Mouse (Mus musculus): ENCODE measurements at regions not wholly inside any gene's neighbourhood (a gene's known extent, or its start where the extent isn't known, plus 50 kb on each side); places are given as distances from the start of the nearest gene placed in this dataset.
A peak's percentile ranks its signal among the peaks of the same experiment; 100 is the strongest.
"Not testable (repeated sequence)": the region's sequence is repeated elsewhere in the genome, so short reads cannot be mapped to it uniquely, and the experiment has no call there.

DNA sequence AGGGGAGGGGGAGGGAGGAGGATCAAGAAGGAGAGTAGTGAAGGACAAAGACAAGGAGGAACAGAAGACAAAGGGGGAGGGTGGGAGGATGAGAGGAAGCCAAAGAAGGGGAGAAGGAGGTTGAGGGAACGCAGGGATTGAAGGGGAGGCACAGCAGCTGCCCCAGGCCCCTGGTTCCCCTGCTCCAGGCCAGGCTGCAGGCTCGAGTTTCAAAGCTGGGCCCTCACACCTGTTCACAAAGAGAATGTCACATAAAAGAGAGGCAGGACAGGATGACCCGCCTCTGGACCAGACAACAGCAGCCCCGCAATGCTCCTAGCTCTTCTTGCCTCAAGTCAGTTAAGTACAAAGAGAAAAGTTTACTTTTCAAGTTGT, 128.3 kb downstream of the Dll1 start:
- DNase-seq = no peak
- intact Hi-C loops (cut with DNase I) = no loop called here

DNA sequence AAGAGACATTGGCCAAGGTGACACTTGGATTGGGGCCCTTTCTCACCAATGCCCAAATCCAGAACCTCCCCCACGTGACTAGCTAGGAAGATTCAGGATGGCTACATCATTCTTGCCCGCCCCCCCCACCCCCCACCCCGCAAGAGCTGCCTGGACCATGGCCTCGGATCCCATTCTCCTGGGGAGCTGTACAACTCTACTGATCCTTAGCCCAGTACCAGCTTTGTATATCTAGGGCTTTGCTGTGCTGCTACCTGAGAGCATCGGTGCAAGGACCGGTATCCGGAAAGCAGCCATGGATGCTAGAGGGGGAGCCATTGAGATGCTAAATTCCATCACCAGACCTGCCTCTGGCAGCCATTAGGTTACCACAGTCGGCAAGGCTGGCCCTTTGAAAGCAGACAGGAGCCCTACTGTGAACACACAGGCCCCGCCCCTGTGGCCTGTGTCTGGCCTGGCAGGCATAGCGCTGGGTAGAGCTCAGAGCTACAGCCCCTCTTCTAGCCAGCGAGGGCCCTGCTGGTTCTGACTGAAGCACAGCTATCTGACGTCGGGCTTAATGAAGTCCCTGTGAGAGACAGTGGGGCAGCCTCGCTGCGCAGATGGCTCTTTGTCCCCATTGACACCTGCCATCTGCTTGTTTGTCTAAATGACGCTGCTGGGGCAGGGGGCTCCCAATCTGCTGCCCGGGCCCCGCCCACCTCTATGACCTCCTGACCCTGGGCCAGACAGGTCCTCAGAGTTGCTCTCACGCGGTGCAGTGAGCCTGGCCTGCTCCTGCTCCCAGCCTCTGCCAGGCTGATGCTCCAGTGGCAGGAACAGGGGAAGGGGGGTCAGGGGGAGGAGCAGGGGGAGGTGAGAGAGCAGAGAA, 128.9 kb downstream of the Dll1 start:
- DNase-seq = no peak
- intact Hi-C loops (cut with DNase I) = no loop called here

DNA sequence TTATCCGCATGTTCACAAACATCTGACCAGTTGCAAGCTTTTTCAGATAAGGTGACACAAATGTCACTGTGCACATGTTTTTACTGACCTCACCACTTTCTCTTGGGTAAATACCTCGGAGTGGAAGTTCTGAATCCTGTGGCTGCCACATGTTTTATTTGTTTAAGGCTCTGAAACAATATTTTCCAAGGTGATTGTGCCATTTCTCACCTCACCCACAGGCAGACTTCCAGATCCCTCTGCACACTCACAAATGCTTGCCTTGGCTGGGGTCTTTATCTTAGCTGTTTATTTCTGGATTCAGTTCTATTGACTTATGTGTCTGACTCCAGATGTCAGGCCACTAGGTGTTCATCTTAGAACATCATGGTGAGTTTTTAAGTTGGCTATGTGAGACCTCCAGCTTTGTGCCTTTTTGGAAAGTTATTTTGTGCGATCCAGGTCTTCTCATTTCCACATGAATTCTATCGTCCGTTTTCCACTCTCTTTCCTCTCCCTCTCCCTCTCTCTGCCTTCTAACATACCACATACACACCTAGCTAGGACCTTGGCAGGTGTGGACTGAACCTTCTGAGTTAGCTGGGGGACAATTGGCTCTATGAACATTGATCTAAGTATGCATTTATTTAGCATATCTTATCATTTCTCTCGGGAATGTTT, 133.6 kb downstream of the Dll1 start:
- no peak for DNase-seq
- intact Hi-C loops (cut with DNase I) = no loop called here

DNA sequence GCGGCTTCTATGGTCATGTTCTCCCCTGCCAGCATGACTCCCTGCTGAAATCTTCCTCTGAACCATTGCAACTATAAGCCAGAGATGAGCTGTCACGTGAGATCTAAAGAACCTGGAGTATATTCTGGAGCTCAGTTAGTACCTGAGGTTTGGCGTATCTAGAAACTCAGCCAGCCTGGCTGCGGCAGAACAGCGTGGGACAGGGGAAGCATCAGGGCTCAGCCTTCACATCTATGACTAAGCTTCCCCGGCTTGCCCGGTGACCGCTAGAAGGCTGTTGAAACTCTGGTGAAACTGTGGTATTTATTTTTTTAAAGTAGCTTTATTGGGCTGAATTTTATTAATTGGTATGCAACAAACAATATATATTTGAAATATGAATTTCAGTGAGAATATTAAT, 134.3 kb downstream of the Dll1 start:
- intact Hi-C loops (cut with DNase I) = no loop called here
- DNase-seq = no peak

DNA sequence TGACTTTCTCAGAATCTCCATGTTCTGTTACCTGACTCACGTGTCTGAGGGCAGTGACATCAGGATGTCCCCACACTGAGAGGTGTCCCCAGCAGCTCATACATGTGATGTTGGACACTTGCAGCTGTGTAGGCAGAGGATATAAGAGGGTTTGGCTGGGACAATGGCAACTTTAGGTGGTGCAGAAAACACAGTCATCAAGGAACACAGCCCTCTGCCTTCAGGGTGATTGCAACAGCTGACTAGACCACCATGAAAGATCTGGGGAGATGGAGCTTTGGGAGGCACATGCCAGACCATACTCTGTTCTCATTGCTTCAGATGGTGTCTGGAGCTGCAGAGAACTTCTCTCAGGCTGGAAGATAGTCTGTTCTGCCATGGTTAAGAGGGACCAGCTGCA, 135.2 kb downstream of the Dll1 start:
- DNase-seq = no peak
- intact Hi-C loops (cut with DNase I) = no loop called here

DNA sequence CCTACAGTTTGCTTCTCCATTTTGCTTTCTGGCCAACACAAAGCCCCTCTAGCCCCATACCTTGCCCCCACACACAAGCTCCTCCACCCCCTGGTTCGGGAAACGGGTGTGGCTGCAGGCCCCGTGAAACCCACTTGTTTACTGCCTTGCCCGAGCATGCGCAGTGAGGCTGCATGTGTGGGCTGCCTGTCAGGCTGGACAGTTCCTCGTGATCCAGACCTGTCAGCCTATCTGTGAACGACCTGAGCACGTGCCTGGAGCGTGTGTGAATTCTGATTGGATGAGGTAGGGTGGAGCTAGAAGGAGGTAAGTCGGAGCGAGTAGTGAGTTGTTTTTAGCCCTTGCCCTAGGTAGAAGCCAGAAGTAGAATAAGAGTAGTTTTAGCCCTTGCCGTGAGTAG, 136.0 kb downstream of the Dll1 start:
- intact Hi-C loops (cut with DNase I); DNase-seq: not testable (repeated sequence)

DNA sequence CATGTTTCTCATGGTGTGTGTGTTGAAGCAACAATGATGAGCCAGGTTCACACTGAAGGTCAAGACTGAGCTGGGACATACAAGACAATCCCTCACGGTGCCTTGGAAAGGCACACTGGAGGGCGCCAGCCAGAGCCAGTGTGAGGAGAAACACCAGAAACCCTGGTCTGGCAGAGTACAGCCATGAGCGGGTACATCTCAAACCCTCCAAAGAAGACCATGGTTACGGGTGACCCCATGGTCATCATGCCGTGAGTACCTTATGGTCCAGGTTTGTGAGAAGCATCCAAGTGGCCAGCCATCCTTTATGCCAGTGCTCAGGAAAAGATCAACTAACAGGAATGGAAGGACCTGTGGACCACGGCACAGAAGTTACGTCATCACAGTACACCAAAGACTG, 136.7 kb downstream of the Dll1 start:
- intact Hi-C loops (cut with DNase I) = no loop called here
- DNase-seq = no peak

DNA sequence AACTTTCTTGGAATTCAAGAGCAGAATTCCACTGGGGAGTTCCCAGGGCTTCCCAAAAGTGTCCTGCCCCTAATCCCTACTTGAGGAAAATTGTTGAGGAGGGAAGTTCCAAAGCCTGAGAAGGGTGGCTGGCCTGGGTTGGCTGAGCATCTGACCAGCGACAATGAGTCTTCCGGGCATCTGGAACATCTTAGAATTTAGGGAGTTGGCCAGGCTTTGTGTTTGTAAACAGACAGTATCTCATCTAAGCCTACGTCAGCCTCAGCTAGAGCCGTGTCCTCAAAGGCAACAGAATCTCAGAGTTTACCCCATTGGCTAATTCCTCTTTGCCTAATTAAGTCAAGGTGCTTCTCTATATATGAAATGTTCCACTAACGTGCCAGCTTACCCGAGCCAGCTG, 141.6 kb downstream of the Dll1 start:
- DNase-seq = no peak
- intact Hi-C loops (cut with DNase I) = no loop called here

DNA sequence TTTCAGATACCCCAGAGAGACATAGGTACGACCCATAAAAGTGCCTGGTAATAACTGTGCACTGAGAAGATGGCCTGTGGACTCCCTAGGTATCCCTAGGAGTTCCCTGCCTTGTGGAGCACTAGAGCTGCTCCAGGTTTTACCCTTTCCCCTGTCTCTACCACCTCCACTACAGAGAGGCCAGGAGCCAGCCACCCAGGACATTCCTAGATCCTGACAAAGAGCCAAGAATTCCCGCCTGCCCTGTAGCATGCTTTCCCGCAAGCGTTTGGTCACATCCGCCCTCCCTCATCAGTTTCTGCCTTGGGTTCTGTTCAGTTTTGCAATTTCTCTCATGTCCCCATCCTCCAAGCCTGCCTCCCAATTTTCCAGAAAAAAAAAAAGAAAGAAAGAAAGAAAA, 145.5 kb downstream of the Dll1 start:
- intact Hi-C loops (cut with DNase I) = no loop called here
- peak in 1 of 2 experiments; percentile 29 for DNase-seq

DNA sequence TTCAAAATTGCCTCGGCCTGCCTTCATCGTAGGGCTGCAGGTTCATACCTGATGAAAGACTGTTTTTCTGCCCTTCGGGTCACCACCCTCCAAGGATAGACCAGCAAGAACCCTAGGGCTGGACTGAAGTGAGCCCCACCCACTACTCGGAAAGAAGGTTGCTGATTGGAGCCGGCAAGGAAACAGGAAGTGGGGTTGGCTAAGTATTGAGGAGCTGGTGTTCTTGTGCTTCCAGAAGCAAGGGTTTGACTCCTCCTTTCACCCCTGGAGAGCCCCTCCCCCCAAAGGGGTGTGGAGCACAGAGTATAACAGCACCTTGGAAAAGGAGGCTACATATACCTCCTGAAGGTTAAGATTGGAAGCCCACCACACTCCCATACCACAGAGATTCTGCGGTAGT, 147.5 kb downstream of the Dll1 start:
- DNase-seq = no peak
- intact Hi-C loops (cut with DNase I) = no loop called here

DNA sequence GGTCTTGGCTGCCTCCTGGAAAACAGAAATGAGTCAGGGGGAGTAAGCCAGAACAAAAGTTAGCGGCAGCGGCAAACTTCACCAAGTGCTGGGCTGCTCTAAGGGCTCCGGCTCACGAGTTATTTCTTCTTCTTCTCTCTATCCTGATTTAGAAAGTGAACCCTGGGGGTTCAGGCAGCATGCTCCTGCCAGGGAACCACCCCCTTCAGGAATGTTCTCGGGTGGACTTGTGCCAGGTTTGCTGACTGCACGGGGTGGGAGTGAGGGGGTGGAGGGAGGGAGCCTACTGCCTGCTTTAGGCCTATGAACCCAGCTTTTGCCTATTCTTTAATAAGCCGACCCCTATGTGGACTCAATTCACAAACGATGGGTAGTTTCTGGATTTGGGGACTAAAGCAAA, 148.6 kb downstream of the Dll1 start:
- intact Hi-C loops (cut with DNase I) = no loop called here
- no peak for DNase-seq

DNA sequence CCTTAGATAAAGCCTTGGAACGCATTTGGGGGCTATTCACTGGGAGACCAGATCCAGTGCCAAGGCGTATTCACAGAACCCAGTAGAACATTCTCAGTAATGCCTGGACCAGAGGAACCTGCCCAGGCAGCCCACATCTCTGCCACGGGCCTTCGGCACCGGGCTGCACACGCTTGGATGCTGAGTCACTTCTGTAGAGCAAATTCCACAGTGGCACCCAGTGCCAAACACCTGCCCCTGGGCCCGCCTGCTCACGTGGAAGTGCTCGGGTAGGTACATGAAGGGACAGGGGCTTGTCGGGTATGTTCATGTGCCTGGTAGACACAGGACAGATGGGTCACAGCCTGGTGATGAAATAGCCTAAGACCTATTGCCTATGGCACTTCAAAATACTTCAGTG, 152.8 kb downstream of the Dll1 start:
- no peak for DNase-seq
- intact Hi-C loops (cut with DNase I) = no loop called here

DNA sequence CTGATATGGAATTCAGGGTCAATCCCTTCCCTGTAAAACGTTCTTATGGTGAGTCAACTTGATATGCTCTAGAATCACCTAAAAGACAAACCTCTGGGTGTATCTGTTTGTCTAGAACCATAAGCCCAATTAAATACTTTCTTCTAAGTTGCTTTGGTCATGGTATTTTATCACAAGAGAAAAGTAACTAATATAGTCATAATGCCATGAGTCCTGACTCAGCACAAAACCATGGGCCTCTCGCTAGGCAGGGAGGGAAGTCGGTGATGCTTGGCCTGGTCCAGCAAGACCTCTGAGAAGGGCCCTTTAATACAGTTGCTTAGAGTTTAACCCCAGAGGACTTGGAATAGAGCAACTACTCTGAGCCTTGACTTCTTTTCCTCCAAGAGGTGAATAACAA, 153.7 kb downstream of the Dll1 start:
- intact Hi-C loops (cut with DNase I) = no loop called here
- no peak for DNase-seq

DNA sequence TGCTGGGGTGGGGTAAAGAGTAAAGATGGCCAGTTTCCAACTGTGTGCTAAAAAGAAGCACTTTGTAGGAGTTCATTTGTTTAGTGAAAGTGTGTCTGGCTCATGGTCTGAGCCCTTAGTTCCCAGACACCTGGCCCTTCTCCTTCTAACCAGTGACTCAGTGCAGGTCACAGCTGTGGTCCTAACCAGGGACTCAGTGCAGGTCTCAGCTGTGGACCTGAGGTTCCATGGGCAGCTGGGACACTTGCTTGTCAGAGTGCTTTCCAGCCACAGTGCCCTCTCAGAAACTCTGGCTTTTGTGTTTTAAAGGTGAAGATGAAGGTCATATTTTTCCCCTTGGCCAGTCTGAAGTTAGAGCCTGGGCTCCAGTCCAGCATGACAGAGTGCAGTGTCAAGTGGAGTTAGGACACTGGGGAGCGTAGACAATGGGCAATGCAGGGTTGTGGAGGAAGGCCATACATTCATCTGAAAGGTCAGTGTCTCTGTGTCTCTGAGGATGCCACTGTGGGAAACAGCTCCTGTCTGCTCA, 162.5 kb downstream of the Dll1 start:
- DNase-seq = no peak
- intact Hi-C loops (cut with DNase I) = no loop called here

DNA sequence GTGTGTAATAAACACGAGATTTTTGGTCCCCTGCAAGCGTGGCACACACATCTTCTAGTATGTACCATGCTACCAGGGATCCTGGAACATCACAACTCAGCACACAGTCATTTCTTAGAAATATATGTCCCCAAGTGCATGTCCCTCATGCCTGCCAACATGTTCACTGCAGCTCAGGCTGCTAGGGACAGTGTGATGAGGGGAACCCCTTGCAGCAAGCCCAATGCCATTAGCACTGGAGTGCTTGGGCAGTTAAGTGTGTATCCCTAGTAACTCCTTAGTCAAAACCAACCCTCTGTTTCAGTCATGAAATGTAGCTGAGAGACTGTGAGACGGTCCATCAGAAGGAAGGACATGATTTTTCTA, 167.5 kb upstream of the Gm3448 start:
- intact Hi-C loops (cut with DNase I) = no loop called here

DNA sequence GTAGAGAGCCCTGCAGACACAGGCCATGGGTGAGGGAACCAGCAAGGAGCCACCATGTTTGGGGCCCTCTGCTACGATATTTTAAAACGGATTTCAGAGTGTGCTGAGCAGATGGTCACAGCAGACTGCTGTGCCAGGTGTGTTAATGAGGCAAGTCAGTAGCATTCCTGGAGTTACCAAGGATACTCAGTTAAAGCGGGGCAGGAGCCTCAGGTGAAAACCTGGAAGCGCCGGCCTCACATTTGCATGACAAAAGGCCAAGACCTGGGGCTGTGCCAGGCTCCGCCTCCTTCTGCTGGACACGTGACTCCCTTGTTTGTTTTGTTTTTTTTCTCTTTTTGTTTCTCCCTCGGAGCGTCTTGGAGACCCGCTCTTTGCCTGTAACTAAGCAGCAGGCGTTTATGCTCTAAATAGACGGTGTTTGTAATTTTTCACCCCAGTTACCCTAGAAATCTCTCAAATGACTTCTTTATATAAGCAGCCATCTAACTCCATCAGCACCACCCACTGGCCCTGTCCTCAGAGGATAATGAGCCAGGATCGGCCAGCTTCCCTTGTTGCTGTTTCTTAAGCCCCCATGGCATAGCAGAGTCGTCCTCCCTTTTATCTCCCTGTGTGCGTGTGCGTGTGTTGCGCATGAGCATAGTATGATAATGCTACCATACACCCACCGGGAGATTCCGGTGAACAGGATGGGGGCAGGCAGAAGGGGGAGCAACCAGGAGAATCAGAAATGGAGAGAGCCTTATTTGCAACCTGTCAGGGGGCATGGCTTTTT, 166.9 kb upstream of the Gm3448 start:
- intact Hi-C loops (cut with DNase I) = no loop called here
- DNase-seq = peak; percentile 18 to 46

More for the DNA sequence above, 167.5 kb upstream of the Gm3448 start:
- no peak for DNase-seq

DNA sequence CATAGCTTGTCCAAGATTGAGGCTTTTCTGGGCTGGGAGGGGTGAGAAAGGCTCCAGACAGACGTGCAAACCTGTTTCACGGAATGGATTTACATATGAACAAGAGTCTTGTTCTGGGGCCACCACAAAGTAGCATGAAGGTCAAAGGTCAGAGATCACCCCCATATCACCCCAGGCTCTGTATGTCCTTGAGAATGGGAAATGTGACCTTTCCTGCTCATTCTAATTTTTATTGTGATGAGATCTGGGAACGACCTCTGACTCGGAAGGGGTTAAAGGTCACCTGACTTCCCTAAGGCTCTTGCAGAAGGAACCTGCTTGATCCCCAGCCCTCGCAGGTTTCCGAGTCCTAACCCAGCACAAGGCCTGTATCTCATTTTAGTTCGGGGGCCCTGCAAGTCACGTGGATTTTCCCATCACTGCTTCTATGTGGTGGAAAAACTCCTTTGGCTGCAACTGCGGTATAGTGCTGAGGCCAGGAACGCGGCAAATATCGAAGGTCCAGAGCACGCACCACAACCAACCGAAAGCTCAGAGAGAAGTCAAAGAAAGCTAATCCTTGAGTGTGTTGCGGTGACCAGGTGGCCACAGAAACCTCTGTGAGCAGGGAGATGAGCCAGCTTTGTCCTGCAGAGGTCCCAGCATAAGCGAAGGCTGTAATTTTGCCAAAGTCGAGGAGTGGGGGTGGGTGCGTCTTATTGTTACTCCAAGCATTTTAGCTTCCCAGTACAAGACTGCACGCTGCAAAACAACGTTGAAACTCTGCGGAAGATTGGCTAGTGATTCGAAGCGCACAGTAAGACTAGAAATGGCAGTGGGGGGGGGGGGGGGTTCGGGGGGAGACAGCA, 166.1 kb upstream of the Gm3448 start:
- DNase-seq = no peak
- intact Hi-C loops (cut with DNase I) = no loop called here

DNA sequence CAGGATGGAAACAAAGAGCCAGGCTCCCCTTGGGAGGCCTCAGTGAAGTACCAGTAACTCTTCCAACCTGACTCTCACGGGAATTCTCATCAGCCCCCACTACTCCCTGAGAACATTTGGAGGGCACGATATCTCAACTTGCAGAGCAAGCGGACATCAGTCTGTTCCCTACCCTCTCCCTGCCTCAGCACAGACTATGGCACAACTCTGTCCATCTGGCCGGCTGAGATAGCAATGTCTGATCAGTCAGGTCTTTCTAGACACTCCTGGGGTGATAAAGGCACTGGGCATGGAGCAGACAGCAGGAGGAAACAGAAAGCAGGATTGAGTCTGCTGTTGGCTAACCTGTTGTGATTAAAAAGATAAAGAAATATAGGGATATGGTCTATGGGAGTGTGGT, 164.5 kb upstream of the Gm3448 start:
- DNase-seq = no peak
- intact Hi-C loops (cut with DNase I) = no loop called here

DNA sequence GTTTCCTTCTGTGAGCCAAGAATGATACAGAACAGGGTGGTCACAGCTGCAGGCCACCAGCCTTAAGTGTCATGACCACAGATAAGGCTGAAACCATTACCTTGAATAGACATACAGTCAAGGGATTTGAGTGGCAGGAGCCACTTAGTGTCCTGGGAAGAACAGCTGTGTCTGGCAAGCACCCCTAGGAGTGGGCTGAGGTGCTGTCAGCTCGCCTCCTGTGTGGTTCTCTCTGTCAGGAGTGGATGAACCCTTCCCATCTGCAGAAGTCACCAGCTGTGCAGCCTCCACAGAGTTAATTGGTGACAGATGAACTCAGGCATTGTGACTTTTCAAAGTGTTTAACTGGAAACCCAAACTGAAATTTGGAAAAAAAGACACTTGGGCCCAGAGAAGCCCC, 163.2 kb upstream of the Gm3448 start:
- no peak for DNase-seq
- intact Hi-C loops (cut with DNase I) = no loop called here

DNA sequence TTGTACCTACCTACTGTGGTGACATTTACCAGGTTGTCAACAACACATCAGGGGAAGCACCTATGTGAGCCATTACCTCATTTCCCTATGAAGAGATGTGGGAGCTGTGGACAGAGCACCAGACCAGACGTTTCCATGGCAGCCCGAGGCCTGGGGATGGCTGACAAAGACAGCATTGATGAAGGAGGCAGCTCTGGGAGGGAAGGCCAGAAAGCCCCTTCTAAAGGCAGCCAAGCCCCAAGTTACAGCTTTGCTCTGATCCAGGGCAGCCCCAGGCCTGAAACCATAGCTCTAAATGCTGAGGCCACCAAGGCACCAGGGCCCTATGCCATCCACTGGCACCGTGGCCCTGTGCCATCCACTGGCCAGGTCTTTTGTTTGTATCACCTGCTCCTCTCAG, 157.9 kb upstream of the Gm3448 start:
- DNase-seq = no peak
- intact Hi-C loops (cut with DNase I) = no loop called here

DNA sequence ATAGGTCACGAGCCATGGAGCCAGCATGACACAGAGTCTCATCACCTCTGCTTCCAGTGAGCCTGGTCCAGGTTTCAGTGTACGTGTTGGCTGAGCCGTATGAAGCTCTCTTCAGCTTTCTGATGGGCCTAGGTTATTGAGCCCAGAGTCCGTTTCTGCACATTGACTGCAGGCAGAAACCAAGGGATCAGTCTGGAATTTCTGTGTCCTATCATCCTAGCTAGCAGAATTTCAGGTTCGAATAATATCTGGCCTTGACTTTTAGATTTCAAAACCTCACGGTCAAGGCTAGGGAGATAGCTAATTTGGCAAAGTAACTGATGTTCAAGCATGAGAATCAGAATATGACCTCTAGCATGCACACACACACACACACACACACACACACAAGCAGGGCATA, 156.0 kb upstream of the Gm3448 start:
- intact Hi-C loops (cut with DNase I) = no loop called here
- DNase-seq = no peak

Measured in heart, postnatal 14 days (tissue).